Mouse (Mus musculus) intestine, postnatal 0 days (tissue): Measurements from ENCODE around the gene Lingo1. TPM values are rescaled to one million over a fixed set of nuclear protein-coding genes. Genes with fewer than 3 reads are reported as not detected.

Source experiments
- ATAC-seq: fragments of 200-750 bp; cut with Nextera tagmentation; 2 replicates; pipeline ENCODE4 v1.8.0; 2017; ENCODE audit warnings: mild to moderate bottlenecking, moderate TSS enrichment, moderate library complexity
- H3K27ac ChIP-seq: fragments of 300-500 bp; sonication (generic); 2 replicates; pipeline ENCODE4 v1.5.1; 2014; ENCODE audit warnings: mild to moderate bottlenecking, low read depth, low read length, moderate library complexity
- H3K27me3 ChIP-seq: fragments of 300-500 bp; sonication (generic); replicated peaks from 2 replicates; pipeline ENCODE4 v1.6.1; 2014; ENCODE audit warnings: low read length, mixed read lengths; ENCODE audit not compliant: control insufficient read depth, insufficient read depth
- H3K36me3 ChIP-seq: fragments of 300-500 bp; sonication (generic); 2 replicates; pipeline ENCODE4 v1.6.1; 2014; ENCODE audit warnings: mild to moderate bottlenecking, moderate library complexity; ENCODE audit not compliant: control insufficient read depth, insufficient read depth
- H3K4me1 ChIP-seq: fragments of 300-500 bp; sonication (generic); replicated peaks from 2 replicates; pipeline ENCODE4 v1.6.1; 2014; ENCODE audit warnings: antibody characterized with exemption, low read length, mixed read lengths; ENCODE audit not compliant: control insufficient read depth, insufficient read depth
- H3K4me2 ChIP-seq: fragments of 300-500 bp; sonication (generic); replicated peaks from 2 replicates; pipeline ENCODE4 v1.6.1; 2014; ENCODE audit warnings: low read depth, mild to moderate bottlenecking, moderate library complexity
- H3K4me3 ChIP-seq: fragments of 300-500 bp; sonication (generic); 2 replicates; pipeline ENCODE4 v1.5.1; 2014; ENCODE audit warnings: low read depth, low read length
- H3K9ac ChIP-seq: fragments of 300-500 bp; sonication (generic); 2 replicates; pipeline ENCODE4 v1.6.1; 2014; ENCODE audit warnings: mild to moderate bottlenecking, low read depth, low read length
- H3K9me3 ChIP-seq: fragments of 300-500 bp; sonication (generic); 2 replicates; pipeline ENCODE4 v1.6.1; 2016; ENCODE audit warnings: mixed run types; ENCODE audit not compliant: control insufficient read depth
- CTCF ChIP-seq: sonication (generic); IDR thresholded peaks from 2 replicates; pipeline ENCODE4 v1.5.1; 2016; ENCODE audit warnings: low read depth, mild to moderate bottlenecking, control low read depth, antibody characterized with exemption, moderate library complexity
- WGBS: fragments of 180-500 bp; shearing (Covaris S2); extraction: QIAGEN DNeasy Blood & Tissue Kit; methylation state at CpG from one replicate; pipeline ENCODE4 v1.1.7; 2014; 5-methylcytosine and 5-hydroxymethylcytosine counted together
- polyA plus RNA-seq: library from polyadenylated mRNA; unstranded; fragments of >200 nt; fragmentation: Nextera tagmentation; extraction: Ambion mirVana; gene quantifications from 2 replicates; pipeline ENCODE4 v1.2.1, GENCODE M21; 2015

Gene Lingo1
- polyA plus RNA-seq, 1 experiment from 2014 or later, result 0.98 TPM

GRCm38 (mm10) chr9:56629674-56630397 lies 166.4 kb downstream of the Lingo1 start:
- no peak overlapping the region for H3K4me3 ChIP-seq
- no peak overlapping the region for H3K27ac ChIP-seq
- no peaks in the 10 kb centered on the region for H3K36me3 ChIP-seq
- peaks cover 18% of the 10 kb centered on the region for H3K27me3 ChIP-seq
- no peaks in the 10 kb centered on the region for H3K4me1 ChIP-seq
- no peak for ATAC-seq
- no peak overlapping the region for H3K9ac ChIP-seq
- no peak overlapping the region for H3K4me2 ChIP-seq
- TF ChIP-seq CTCF, result no peak
- no peaks in the 10 kb centered on the region for H3K9me3 ChIP-seq
- WGBS, result 80% methylated on average over 5 of the region's 5 CpGs

DNA sequence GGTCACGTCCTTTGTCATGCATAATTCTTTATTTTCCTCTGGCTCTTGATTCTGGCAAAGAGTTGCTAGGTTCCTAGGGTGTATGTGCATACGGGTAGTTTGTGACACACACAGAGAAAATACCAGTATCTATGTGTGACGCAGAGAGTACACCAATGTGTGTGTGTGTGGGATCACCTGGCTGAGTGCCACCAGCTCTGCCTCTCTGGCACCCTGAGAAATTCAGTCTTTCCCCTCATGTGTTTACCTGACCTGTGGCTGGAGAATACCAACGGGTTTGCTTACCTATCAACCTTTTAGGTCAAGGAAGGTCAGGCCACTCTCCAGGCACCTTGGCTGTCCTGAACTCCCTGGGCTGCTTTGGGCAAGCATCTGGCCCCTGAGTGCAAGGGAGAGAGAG lies 169.0 kb downstream of the Lingo1 start:
- H3K27me3 ChIP-seq, result no peaks in the 10 kb centered on the region; the same call in 1 of the 2 replicates
- no peaks in the 10 kb centered on the region for H3K4me1 ChIP-seq
- no peak for TF ChIP-seq CTCF
- no peaks in the 10 kb centered on the region for H3K9me3 ChIP-seq
- H3K4me2 ChIP-seq, result no peak overlapping the region
- no peak overlapping the region for H3K4me3 ChIP-seq
- H3K27ac ChIP-seq, result no peak overlapping the region
- H3K9ac ChIP-seq, result no peak overlapping the region
- H3K36me3 ChIP-seq, result no peaks in the 10 kb centered on the region
- ATAC-seq, result no peak
- WGBS, result 72% methylated on average over 4 of the region's 4 CpGs

DNA sequence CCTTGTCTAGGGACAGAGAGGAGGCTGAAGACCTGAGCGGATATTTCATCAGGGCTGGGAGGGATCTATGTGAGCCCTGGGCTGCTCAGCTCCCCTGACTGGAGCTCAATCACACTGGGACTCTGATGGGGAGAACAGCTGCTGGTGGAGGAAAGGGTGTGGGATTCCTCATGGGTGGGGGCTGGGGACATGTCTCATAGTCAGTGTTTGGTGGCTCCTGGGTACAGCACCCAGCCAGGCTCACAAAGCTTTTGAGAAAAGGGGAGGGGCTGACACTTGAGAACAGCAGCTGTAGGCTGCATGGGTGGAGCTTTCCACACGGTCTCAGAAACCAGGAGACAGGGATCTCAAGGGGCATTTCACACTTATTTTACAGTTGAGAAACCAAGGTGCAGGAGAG lies 171.3 kb downstream of the Lingo1 start:
- no peaks in the 10 kb centered on the region for H3K36me3 ChIP-seq
- no peak for TF ChIP-seq CTCF
- 47% methylated on average over 2 of the region's 2 CpGs for WGBS
- peaks cover 13% of the 10 kb centered on the region for H3K27me3 ChIP-seq
- no peak overlapping the region for H3K9ac ChIP-seq
- ATAC-seq, result no peak
- H3K9me3 ChIP-seq, result no peaks in the 10 kb centered on the region
- no peaks in the 10 kb centered on the region for H3K4me1 ChIP-seq
- H3K4me2 ChIP-seq, result no peak overlapping the region
- H3K27ac ChIP-seq, result no peak overlapping the region
- H3K4me3 ChIP-seq, result no peak overlapping the region

DNA sequence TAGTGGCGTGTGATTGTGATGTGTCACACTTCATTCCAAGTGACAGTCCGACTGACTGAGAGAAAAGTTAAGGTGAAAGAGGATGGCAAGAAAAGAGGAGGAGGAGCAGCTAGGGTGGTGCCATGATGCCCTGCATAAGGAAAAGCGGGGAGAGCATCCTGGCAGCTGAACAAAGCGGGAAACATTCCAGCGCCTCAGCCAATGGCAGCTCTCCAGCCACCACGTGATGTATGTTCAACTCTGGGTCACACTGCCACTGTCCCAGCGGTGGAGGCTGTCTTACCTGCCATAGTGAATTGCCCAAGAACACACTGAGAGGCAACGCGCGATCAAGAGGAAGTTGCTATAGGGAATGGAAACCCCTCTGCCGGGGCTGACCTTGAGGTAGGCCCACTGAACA lies 172.9 kb downstream of the Lingo1 start:
- Histone ChIP-seq H3K9me3 (no peaks in the 10 kb centered on the region), H3K27ac (no peak overlapping the region), H3K4me2 (no peak overlapping the region), H3K27me3 (peaks cover 19% of the 10 kb centered on the region), H3K4me1 (no peaks in the 10 kb centered on the region), H3K36me3 (no peaks in the 10 kb centered on the region), H3K4me3 (no peak overlapping the region), H3K9ac (no peak overlapping the region)
- TF ChIP-seq CTCF, result no peak
- 85% methylated on average over 11 of the region's 11 CpGs for WGBS
- no peak for ATAC-seq

GRCm38 (mm10) chr9:56622761-56623160 lies 173.5 kb downstream of the Lingo1 start:
- no peak for TF ChIP-seq CTCF
- Histone ChIP-seq H3K36me3 (no peaks in the 10 kb centered on the region), H3K4me1 (no peaks in the 10 kb centered on the region), H3K9me3 (no peaks in the 10 kb centered on the region), H3K27ac (no peak overlapping the region), H3K27me3 (peaks cover 19% of the 10 kb centered on the region), H3K9ac (no peak overlapping the region), H3K4me2 (no peak overlapping the region), H3K4me3 (no peak overlapping the region)
- 57% methylated on average over 7 of the region's 7 CpGs for WGBS
- ATAC-seq, result no peak

GRCm38 (mm10) chr9:56620512-56621371 lies 175.5 kb downstream of the Lingo1 start:
- Histone ChIP-seq H3K36me3 (no peaks in the 10 kb centered on the region), H3K4me2 (no peak overlapping the region), H3K9me3 (no peaks in the 10 kb centered on the region), H3K9ac (no peak overlapping the region), H3K4me3 (no peak overlapping the region), H3K27ac (no peak overlapping the region), H3K4me1 (no peaks in the 10 kb centered on the region), H3K27me3 (peaks cover 19% of the 10 kb centered on the region)
- 29% methylated on average over 42 of the region's 42 CpGs for WGBS
- TF ChIP-seq CTCF, result peak; percentile 33
- ATAC-seq, result no peak
